Mouse (Mus musculus) myocyte (in vitro differentiated cells): ENCODE results near the gene Gm47841.

ENCODE experiments used
- MAX ChIP-seq: IDR thresholded peaks from one replicate; pipeline ENCODE4 v1.6.1; 2011; ENCODE audit warnings: low read depth, mild to moderate bottlenecking, control low read depth
- USF1 ChIP-seq: IDR thresholded peaks from one replicate; pipeline ENCODE4 v1.6.1; 2011; ENCODE audit warnings: low read depth, mild to moderate bottlenecking, control low read depth, moderate library complexity

- TF ChIP-seq USF1 (no peak), MAX (no peak)
These were observed 7.5 kb downstream of the Gm47841 start for GRCm38 (mm10) chr15:101039651-101040050.
